ENCODE assay signal across 22 mouse cellular contexts in the genomic region with DNA sequence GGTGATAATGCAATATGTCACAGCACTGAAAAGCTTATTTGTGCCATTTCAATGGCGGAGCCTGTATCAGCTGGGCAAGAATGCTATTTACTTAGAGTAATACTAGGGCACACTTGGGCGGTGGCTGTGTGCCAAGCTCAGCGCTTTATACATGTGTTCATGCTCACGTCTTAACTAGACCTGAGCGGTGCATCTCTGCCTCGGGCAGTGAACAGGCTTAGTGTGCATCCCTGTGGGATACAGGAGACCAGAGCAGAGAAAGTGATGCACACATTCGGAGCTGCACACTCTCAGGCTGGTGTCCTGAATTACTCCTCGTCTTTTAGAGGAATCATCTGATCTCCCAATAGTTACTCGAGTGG. TPM values are rescaled to one million over a fixed set of nuclear protein-coding genes. Genes with fewer than 3 reads are reported as not detected.
DNase-seq lines count a peak whose midpoint lies in the region; ATAC-seq and TF ChIP-seq lines count a peak whose summit lies in the region.
"Had no signal": no experiment of that assay in that cellular context is flagged by ENCODE, and none has a peak within 500 bp of the region (broad histone marks: within the 10 kb centered on the region; RNA-seq: fewer than 3 reads in every experiment).

No protein-coding gene starts in this region.

- no peak overlapping the region for H3K4me3 ChIP-seq in embryonic facial prominence, embryonic 14.5 days (ENCODE audit: low read depth, low read length)
- H3K4me3 ChIP-seq in embryonic facial prominence, embryonic 10.5 days = no peak overlapping the region
- no peak overlapping the region for H3K4me3 ChIP-seq in lung, embryonic 14.5 days (ENCODE audit: low read depth, low read length)
- no peak overlapping the region for H3K4me3 ChIP-seq in spleen, adult 2 months (ENCODE audit: extremely low read depth, insufficient read depth, insufficient read length)
- H3K4me3 ChIP-seq: erythroblast, embryonic 14.5 days; heart, embryonic 13.5 days; limb, embryonic 10.5 days had no signal

- H3K4me2 ChIP-seq in embryonic facial prominence, embryonic 14.5 days (ENCODE audit: low read depth, low read length) = no peak overlapping the region
- H3K4me2 ChIP-seq in lung, embryonic 14.5 days = no peak overlapping the region
- H3K4me2 ChIP-seq: heart, embryonic 13.5 days; liver, embryonic 11.5 days had no signal

- H3K4me1 ChIP-seq in embryonic facial prominence, embryonic 14.5 days (ENCODE audit: control insufficient read depth, insufficient read depth, low read length) = 0 out of 2 replicates have a peak, but pooled peaks cover 2% of the 10 kb centered on the region
- peaks cover 24% of the 10 kb centered on the region for H3K4me1 ChIP-seq in embryonic facial prominence, embryonic 10.5 days
- no peaks in the 10 kb centered on the region for H3K4me1 ChIP-seq in lung, embryonic 14.5 days (ENCODE audit: insufficient read depth)
- H3K4me1 ChIP-seq in spleen, adult 2 months (ENCODE audit: control insufficient read depth, insufficient read depth, insufficient read length) = peaks cover 11% of the 10 kb centered on the region

- no peaks in the 10 kb centered on the region for H3K9me3 ChIP-seq in embryonic facial prominence, embryonic 14.5 days (ENCODE audit: control insufficient read depth, low read length)
- no peaks in the 10 kb centered on the region for H3K9me3 ChIP-seq in embryonic facial prominence, embryonic 10.5 days
- no peaks in the 10 kb centered on the region for H3K9me3 ChIP-seq in lung, embryonic 14.5 days (ENCODE audit: low read depth, low read length)
- H3K9me3 ChIP-seq: heart, embryonic 13.5 days; limb, embryonic 10.5 days had no signal

- peak; percentile 50; the same call in 1 of the 2 replicates for ATAC-seq in embryonic facial prominence, embryonic 14.5 days (ENCODE audit: low read depth)
- peak; percentile 58; the same call in 1 of the 2 replicates for ATAC-seq in lung, embryonic 14.5 days (ENCODE audit: insufficient read depth)
- ATAC-seq: intestine, embryonic 16.5 days had no signal

- H3K27me3 ChIP-seq in embryonic facial prominence, embryonic 14.5 days (replicated peaks; ENCODE audit: control insufficient read depth, insufficient read depth, low read length) = no peaks in the 10 kb centered on the region
- H3K27me3 ChIP-seq in embryonic facial prominence, embryonic 10.5 days (replicated peaks; ENCODE audit: low read depth, poor library complexity, severe bottlenecking) = peaks cover 19% of the 10 kb centered on the region
- H3K27me3 ChIP-seq in lung, embryonic 14.5 days (ENCODE audit: insufficient read depth, low read length) = no peaks in the 10 kb centered on the region; the same call in 1 of the 2 replicates
- H3K27me3 ChIP-seq in spleen, adult 2 months (ENCODE audit: control insufficient read depth, insufficient read depth, low read length) = no peaks in the 10 kb centered on the region

- DNase-seq in embryonic facial prominence, embryonic 14.5 days (ENCODE audit: low spot score) = peak; percentile 71
- no peak for DNase-seq in embryonic facial prominence, embryonic 10.5 days (ENCODE audit: low spot score)
- DNase-seq in lung, embryonic 14.5 days = peak; percentile 56
- no peak for DNase-seq in lung, postnatal 25 days (ENCODE audit: low spot score)
- DNase-seq in spleen, adult 2 months (ENCODE audit: low read depth in 1 of 2, low spot score in 2 of 2) = no peak
- no peak for DNase-seq in spleen, adult 12 weeks (ENCODE audit: low spot score)
- no peak for DNase-seq in left cerebral cortex, adult 8-10 months (ENCODE audit: low spot score in 2 of 2)
- DNase-seq in gastrocnemius, postnatal 36 days = no peak
- DNase-seq: heart, postnatal 36 days; layer of hippocampus, postnatal 36 days; lung, adult 2 months; spleen, adult 18-20 months had no signal

- H3K9ac ChIP-seq in embryonic facial prominence, embryonic 14.5 days (ENCODE audit: low read depth, low read length) = no peak overlapping the region
- no peak overlapping the region for H3K9ac ChIP-seq in lung, embryonic 14.5 days
- H3K9ac ChIP-seq: heart, embryonic 13.5 days had no signal

- no peak overlapping the region for H3K27ac ChIP-seq in embryonic facial prominence, embryonic 14.5 days (replicated peaks; ENCODE audit: low read depth, low read length)
- no peak overlapping the region for H3K27ac ChIP-seq in embryonic facial prominence, embryonic 10.5 days (replicated peaks)
- H3K27ac ChIP-seq in lung, embryonic 14.5 days (ENCODE audit: low read depth) = no peak overlapping the region
- H3K27ac ChIP-seq in spleen, adult 2 months (ENCODE audit: insufficient read depth, low read length) = peak overlapping the region; percentile 78; the same call in 1 of the 2 replicates
- H3K27ac ChIP-seq: heart, embryonic 13.5 days; kidney, postnatal 0 days; limb, embryonic 10.5 days had no signal

- no peaks in the 10 kb centered on the region for H3K36me3 ChIP-seq in embryonic facial prominence, embryonic 14.5 days (ENCODE audit: control insufficient read depth, insufficient read depth, low read length)
- peaks cover under 1% of the 10 kb centered on the region; the same call in 1 of the 2 replicates for H3K36me3 ChIP-seq in embryonic facial prominence, embryonic 10.5 days (replicated peaks)
- H3K36me3 ChIP-seq in lung, embryonic 14.5 days (ENCODE audit: insufficient read depth) = no peaks in the 10 kb centered on the region
- no peaks in the 10 kb centered on the region for H3K36me3 ChIP-seq in spleen, adult 2 months (ENCODE audit: control insufficient read depth, insufficient read depth, low read length)
- H3K36me3 ChIP-seq: heart, embryonic 13.5 days; limb, embryonic 10.5 days had no signal

- intact Hi-C loops in gastrocnemius, postnatal 36 days (cut with DNase I) = no loop called here

- TF ChIP-seq CTCF in lung, embryonic 14.5 days (IDR thresholded peaks at IDR 0.05; ENCODE audit: low read depth) = no peak
- no peak for TF ChIP-seq CTCF in spleen, adult 2 months (IDR thresholded peaks at IDR 0.05; ENCODE audit: extremely low read depth, insufficient read depth, insufficient read length, insufficient replicate concordance)

- no peak for TF ChIP-seq POLR2A in spleen, adult 2 months (IDR thresholded peaks at IDR 0.05; ENCODE audit: low read depth, low read length)

- WGBS in embryonic facial prominence, embryonic 14.5 days = 60% methylated on average over 9 of the region's 9 CpGs
- WGBS in embryonic facial prominence, embryonic 10.5 days = 85% methylated on average over 9 of the region's 9 CpGs
- WGBS in lung, embryonic 14.5 days = 61% methylated on average over 9 of the region's 9 CpGs
- WGBS in spleen, adult 2 months = 83% methylated on average over 9 of the region's 9 CpGs

RNA-seq across cellular contexts. Expression of a gene that starts 6.2 kb away (rescaled TPM):
- polyA plus RNA-seq in embryonic facial prominence, embryonic 14.5 days (2014; fragmentation: Nextera tagmentation; extraction: Ambion mirVana) = 7.1 and 7.9 TPM in 2 replicates
- 8.7 and 8.8 TPM in 2 replicates for polyA plus RNA-seq in embryonic facial prominence, embryonic 10.5 days (2016; fragmentation: Nextera tagmentation; extraction: Ambion mirVana)
- polyA plus RNA-seq in lung, embryonic 14.5 days (2014; fragmentation: Nextera tagmentation; extraction: Ambion mirVana) = 0.61 and 1.0 TPM in 2 replicates
- polyA plus RNA-seq in spleen, adult 2 months (2012; rRNA removed) = 3.2 and 4.1 TPM in 2 replicates
- total RNA-seq in left cerebral cortex, adult 8-10 months (2022) = not detected
- total RNA-seq in gastrocnemius, postnatal 36 days (2021) = not detected
- total RNA-seq: gastrocnemius, adult 18-20 months; granulocyte monocyte progenitor cell, adult 5-6 weeks; heart, postnatal 36 days; layer of hippocampus, adult 18-20 months; layer of hippocampus, postnatal 36 days had no signal
- polyA plus RNA-seq: erythroblast, embryonic 14.5 days had no signal

RNA-seq across cellular contexts. Expression of a gene that starts 15.5 kb away (rescaled TPM):
- polyA plus RNA-seq in embryonic facial prominence, embryonic 14.5 days (2014; fragmentation: Nextera tagmentation; extraction: Ambion mirVana) = 0.97 and 2.3 TPM in 2 replicates
- polyA plus RNA-seq in embryonic facial prominence, embryonic 10.5 days (2016; fragmentation: Nextera tagmentation; extraction: Ambion mirVana) = 0.24 and 0.40 TPM in 2 replicates
- 0.12 TPM in 1 of 2 replicates, not detected in the other for polyA plus RNA-seq in lung, embryonic 14.5 days (2014; fragmentation: Nextera tagmentation; extraction: Ambion mirVana)
- polyA plus RNA-seq in spleen, adult 2 months (2012; rRNA removed) = not detected in 2 replicates
- total RNA-seq in left cerebral cortex, adult 8-10 months (2022) = 1 to 10 TPM in 1 of 4 experiments, under 1 TPM in 3; 0.21 to 1.5 (median 0.29) TPM
- total RNA-seq in gastrocnemius, postnatal 36 days (2021) = not detected
- total RNA-seq: gastrocnemius, adult 18-20 months; granulocyte monocyte progenitor cell, adult 5-6 weeks; heart, postnatal 36 days; megakaryocyte-erythroid progenitor cell, adult 5-6 weeks had no signal
- polyA plus RNA-seq: erythroblast, embryonic 14.5 days; heart, embryonic 13.5 days; intestine, embryonic 16.5 days; limb, embryonic 10.5 days had no signal

RNA-seq across cellular contexts. Expression of a gene that starts 26.2 kb away (rescaled TPM):
- 0.97 and 1.6 TPM in 2 replicates for polyA plus RNA-seq in embryonic facial prominence, embryonic 14.5 days (2014; fragmentation: Nextera tagmentation; extraction: Ambion mirVana)
- polyA plus RNA-seq in embryonic facial prominence, embryonic 10.5 days (2016; fragmentation: Nextera tagmentation; extraction: Ambion mirVana) = 0.12 and 0.18 TPM in 2 replicates
- 0.32 and 0.33 TPM in 2 replicates for polyA plus RNA-seq in lung, embryonic 14.5 days (2014; fragmentation: Nextera tagmentation; extraction: Ambion mirVana)
- 6.6 and 8.2 TPM in 2 replicates for polyA plus RNA-seq in spleen, adult 2 months (2012; rRNA removed)
- total RNA-seq in left cerebral cortex, adult 8-10 months (2022) = not detected
- under 1 TPM in 1 of 2 experiments, not detected in 1; 0.51 TPM for total RNA-seq in gastrocnemius, postnatal 36 days (2021)
- total RNA-seq: gastrocnemius, adult 18-20 months; layer of hippocampus, adult 18-20 months; layer of hippocampus, postnatal 36 days had no signal
- polyA plus RNA-seq: erythroblast, embryonic 14.5 days had no signal

Comparison
In these comparisons a context has a peak if more than half of its experiments do, and no peak if none do; other contexts are left out.
1. DNase-seq: peak in embryonic facial prominence, embryonic 14.5 days (single experiment) and lung, embryonic 14.5 days (single experiment); none in embryonic facial prominence, embryonic 10.5 days (single experiment), lung, postnatal 25 days (single experiment), spleen, adult 2 months (0 of 2), spleen, adult 12 weeks (single experiment), left cerebral cortex, adult 8-10 months (0 of 2) and gastrocnemius, postnatal 36 days (0 of 2).